Mouse (Mus musculus) midbrain, postnatal 0 days (tissue): ENCODE results near the gene Tead2. TPM values are rescaled to one million over a fixed set of nuclear protein-coding genes. Genes with fewer than 3 reads are reported as not detected.

Experiments
- ATAC-seq: fragments of 200-750 bp; cut with Nextera tagmentation; 2 replicates; pipeline ENCODE4 v1.8.0; 2017; ENCODE audit warnings: moderate number of reproducible peaks, mild to moderate bottlenecking, moderate TSS enrichment, moderate library complexity; ENCODE audit not compliant: low FRiP score
- DNase-seq: peaks from one replicate; pipeline ENCODE4 v3.0.0-alpha.2; 2015; ENCODE audit warnings: low spot score
- H3K27ac ChIP-seq: fragments of 300-500 bp; sonication (generic); 2 replicates; pipeline ENCODE4 v1.5.1; 2014; ENCODE audit warnings: low read depth, mild to moderate bottlenecking, low read length, mixed read lengths
- H3K27me3 ChIP-seq: fragments of 300-500 bp; sonication (generic); 2 replicates; pipeline ENCODE4 v1.6.1; 2014; ENCODE audit warnings: low read length, control low read depth, mixed read lengths; ENCODE audit not compliant: insufficient read depth
- H3K36me3 ChIP-seq: fragments of 300-500 bp; sonication (generic); 2 replicates; pipeline ENCODE4 v1.6.1; 2014; ENCODE audit warnings: low read length, control low read depth, mixed read lengths; ENCODE audit not compliant: insufficient read depth
- H3K4me1 ChIP-seq: fragments of 300-500 bp; sonication (generic); 2 replicates; pipeline ENCODE4 v1.6.1; 2014; ENCODE audit warnings: mild to moderate bottlenecking, control low read depth, antibody characterized with exemption, low read length, mixed read lengths; ENCODE audit not compliant: insufficient read depth
- H3K4me2 ChIP-seq: fragments of 300-500 bp; sonication (generic); 2 replicates; pipeline ENCODE4 v1.6.1; 2014; ENCODE audit warnings: low read depth, mild to moderate bottlenecking, low read length, mixed read lengths; ENCODE audit not compliant: poor library complexity, severe bottlenecking
- H3K4me3 ChIP-seq: fragments of 300-500 bp; sonication (generic); 2 replicates; pipeline ENCODE4 v1.5.1; 2014; ENCODE audit warnings: low read depth, mild to moderate bottlenecking, low read length, moderate library complexity
- H3K9ac ChIP-seq: fragments of 300-500 bp; sonication (generic); replicated peaks from 2 replicates; pipeline ENCODE4 v1.6.1; 2014; ENCODE audit warnings: mild to moderate bottlenecking, low read length, moderate library complexity, mixed read lengths; ENCODE audit not compliant: poor library complexity, severe bottlenecking
- H3K9me3 ChIP-seq: fragments of 300-500 bp; sonication (generic); 2 replicates; pipeline ENCODE4 v1.6.1; 2016; ENCODE audit warnings: low read length, control low read depth
- CTCF ChIP-seq: IDR thresholded peaks from 2 replicates; pipeline ENCODE4 v1.5.1; 2016; ENCODE audit warnings: antibody characterized with exemption, mild to moderate bottlenecking
- WGBS: fragments of 180-500 bp; shearing (Covaris S2); extraction: QIAGEN DNeasy Blood & Tissue Kit; methylation state at CpG from one replicate; pipeline ENCODE4 v1.1.7; 2014; 5-methylcytosine and 5-hydroxymethylcytosine counted together
- polyA plus RNA-seq: library from polyadenylated mRNA; unstranded; fragments of >200 nt; fragmentation: Nextera tagmentation; extraction: Ambion mirVana; gene quantifications from 2 replicates; pipeline ENCODE4 v1.2.1, GENCODE M21; 2015
- total RNA-seq: library from RNA; depleted of rRNA; stranded (reverse); fragments of >200 nt; gene quantifications from 2 replicates; pipeline ENCODE4 v1.2.3, GENCODE M21; 2014

Tead2 gene
- total and polyA plus RNA-seq, 2 experiments from 2014 or later = 17.0 to 54.8 TPM

- 64% methylated on average over 5 of the region's 5 CpGs for WGBS
- H3K27ac ChIP-seq = no peak overlapping the region
- no peaks in the 10 kb centered on the region for H3K36me3 ChIP-seq
- H3K4me1 ChIP-seq = no peaks in the 10 kb centered on the region
- no peaks in the 10 kb centered on the region for H3K27me3 ChIP-seq
- H3K9ac ChIP-seq = peak overlapping the region; percentile 24; the same call in 1 of the 2 replicates
- ATAC-seq = no peak
- TF ChIP-seq CTCF = no peak
- H3K4me3 ChIP-seq = no peak overlapping the region
- no peak for DNase-seq
- H3K4me2 ChIP-seq = no peak overlapping the region
- no peaks in the 10 kb centered on the region for H3K9me3 ChIP-seq
Measured at GRCm38 (mm10) chr7:45196994-45197393, 18.6 kb upstream of the Tead2 start.

- 7% methylated on average over 5 of the region's 5 CpGs for WGBS
- H3K4me2 ChIP-seq = no peak overlapping the region
- no peak overlapping the region for H3K9ac ChIP-seq
- no peaks in the 10 kb centered on the region for H3K4me1 ChIP-seq
- ATAC-seq = peak; percentile 54; the same call in 1 of the 2 replicates
- peak; percentile 88 for DNase-seq
- H3K9me3 ChIP-seq = no peaks in the 10 kb centered on the region
- peak; percentile 95 for TF ChIP-seq CTCF
- H3K27ac ChIP-seq = no peak overlapping the region
- no peaks in the 10 kb centered on the region for H3K27me3 ChIP-seq
- H3K36me3 ChIP-seq = no peaks in the 10 kb centered on the region
- no peak overlapping the region for H3K4me3 ChIP-seq
Measured at GRCm38 (mm10) chr7:45198435-45198834, 17.1 kb upstream of the Tead2 start.

- H3K9me3 ChIP-seq = no peaks in the 10 kb centered on the region
- no peak for DNase-seq
- H3K4me2 ChIP-seq = no peak overlapping the region
- TF ChIP-seq CTCF = no peak
- WGBS = 83% methylated on average over 11 of the region's 11 CpGs
- no peaks in the 10 kb centered on the region for H3K4me1 ChIP-seq
- no peaks in the 10 kb centered on the region for H3K27me3 ChIP-seq
- ATAC-seq = no peak
- H3K9ac ChIP-seq = no peak overlapping the region
- H3K36me3 ChIP-seq = no peaks in the 10 kb centered on the region
- no peak overlapping the region for H3K27ac ChIP-seq
- no peak overlapping the region for H3K4me3 ChIP-seq
Measured at GRCm38 (mm10) chr7:45198961-45199360, 16.6 kb upstream of the Tead2 start.

GRCm38 (mm10) chr7:45202654-45203053, 12.9 kb upstream of the Tead2 start:
- Histone ChIP-seq H3K27me3 (no peaks in the 10 kb centered on the region), H3K27ac (no peak overlapping the region), H3K4me1 (no peaks in the 10 kb centered on the region), H3K4me2 (no peak overlapping the region), H3K4me3 (no peak overlapping the region), H3K9ac (no peak overlapping the region), H3K9me3 (no peaks in the 10 kb centered on the region), H3K36me3 (no peaks in the 10 kb centered on the region)
- WGBS = 58% methylated on average over 9 of the region's 10 CpGs
- no peak for ATAC-seq
- DNase-seq = no peak
- no peak for TF ChIP-seq CTCF

GRCm38 (mm10) chr7:45204380-45205143, 11.0 kb upstream of the Tead2 start, which contains the start of gene Ccdc155:
Gene Ccdc155 (minus strand): TSS chr7:45204892.
- DNase-seq = peak; percentile 99
- TF ChIP-seq CTCF = peak; percentile 1; the same call in 1 of the 2 replicates
- no peaks in the 10 kb centered on the region for H3K36me3 ChIP-seq
- peak; percentile 94 for ATAC-seq
- no peaks in the 10 kb centered on the region for H3K4me1 ChIP-seq
- peak within 1 kb of the TSS; percentile 32; the same call in 1 of the 2 replicates for H3K27ac ChIP-seq
- H3K9ac ChIP-seq = peak within 1 kb of the TSS; percentile 57
- 9% methylated on average over 43 of the region's 44 CpGs for WGBS
- H3K27me3 ChIP-seq = no peaks in the 10 kb centered on the region
- no peaks in the 10 kb centered on the region for H3K9me3 ChIP-seq
- peak within 1 kb of the TSS; percentile 51 for H3K4me2 ChIP-seq
- peak within 1 kb of the TSS; percentile 39 for H3K4me3 ChIP-seq

- Histone ChIP-seq H3K4me3 (no peak overlapping the region), H3K9ac (no peak overlapping the region), H3K27me3 (peaks cover 15% of the 10 kb centered on the region), H3K9me3 (no peaks in the 10 kb centered on the region), H3K27ac (no peak overlapping the region), H3K4me2 (no peak overlapping the region), H3K36me3 (no peaks in the 10 kb centered on the region), H3K4me1 (no peaks in the 10 kb centered on the region)
- peak; percentile 34 for TF ChIP-seq CTCF
- DNase-seq = no peak
- ATAC-seq = no peak
- 82% methylated on average over 6 of the region's 6 CpGs for WGBS
Measured at GRCm38 (mm10) chr7:45208260-45208659, 7.3 kb upstream of the Tead2 start.
